In genomic region chr6:55391814-55392213, GRCm38 (mm10) we compare ENCODE assay signal across 17 mouse cellular contexts. TPM values are rescaled to one million over a fixed set of nuclear protein-coding genes. Genes with fewer than 3 reads are reported as not detected.
DNase-seq lines count a peak whose midpoint lies in the region; ATAC-seq and TF ChIP-seq lines count a peak whose summit lies in the region.
"Had no signal": no experiment of that assay in that cellular context is flagged by ENCODE, and none has a peak within 500 bp of the region (broad histone marks: within the 10 kb centered on the region; RNA-seq: fewer than 3 reads in every experiment).

No protein-coding gene starts in this region.

- TF ChIP-seq CTCF in forebrain, postnatal 0 days (IDR thresholded peaks at IDR 0.05; ENCODE audit: low read depth), result no peak

- no peaks in the 10 kb centered on the region for H3K9me3 ChIP-seq in forebrain, postnatal 0 days (ENCODE audit: low read length)
- no peaks in the 10 kb centered on the region for H3K9me3 ChIP-seq in forebrain, embryonic 10.5 days
- H3K9me3 ChIP-seq in hindbrain, embryonic 15.5 days, result no peaks in the 10 kb centered on the region
- H3K9me3 ChIP-seq in neural tube, embryonic 12.5 days, result no peaks in the 10 kb centered on the region
- H3K9me3 ChIP-seq: lung, embryonic 15.5 days had no signal

- peaks cover 25% of the 10 kb centered on the region for H3K4me1 ChIP-seq in forebrain, postnatal 0 days (ENCODE audit: insufficient read depth)
- H3K4me1 ChIP-seq in forebrain, embryonic 10.5 days, result peaks cover 32% of the 10 kb centered on the region
- H3K4me1 ChIP-seq in hindbrain, embryonic 15.5 days (replicated peaks), result peaks cover 46% of the 10 kb centered on the region
- H3K4me1 ChIP-seq in neural tube, embryonic 12.5 days, result peaks cover 43% of the 10 kb centered on the region

- ATAC-seq in forebrain, postnatal 0 days, result no peak
- ATAC-seq in hindbrain, embryonic 15.5 days (ENCODE audit: low FRiP score, low read depth), result no peak; the same call in 1 of the 2 replicates
- peak; percentile 51; the same call in 1 of the 2 replicates for ATAC-seq in neural tube, embryonic 12.5 days (ENCODE audit: low FRiP score, low read depth)

- H3K4me2 ChIP-seq in forebrain, postnatal 0 days (ENCODE audit: low read depth), result no peak overlapping the region
- H3K4me2 ChIP-seq in hindbrain, embryonic 15.5 days, result no peak overlapping the region
- H3K4me2 ChIP-seq in neural tube, embryonic 12.5 days (replicated peaks), result peak overlapping the region; percentile 2; the same call in 1 of the 2 replicates
- H3K4me2 ChIP-seq: lung, embryonic 15.5 days had no signal

- H3K27ac ChIP-seq in forebrain, postnatal 0 days (ENCODE audit: low read depth, low read length), result no peak overlapping the region
- H3K27ac ChIP-seq in forebrain, embryonic 10.5 days, result no peak overlapping the region
- peak overlapping the region; percentile 63 for H3K27ac ChIP-seq in hindbrain, embryonic 15.5 days (replicated peaks)
- H3K27ac ChIP-seq in neural tube, embryonic 12.5 days, result no peak overlapping the region
- H3K27ac ChIP-seq: lung, embryonic 15.5 days had no signal

- H3K36me3 ChIP-seq in forebrain, postnatal 0 days (ENCODE audit: insufficient read depth), result no peaks in the 10 kb centered on the region
- H3K36me3 ChIP-seq in forebrain, embryonic 10.5 days (replicated peaks), result no peaks in the 10 kb centered on the region
- no peaks in the 10 kb centered on the region for H3K36me3 ChIP-seq in hindbrain, embryonic 15.5 days
- H3K36me3 ChIP-seq in neural tube, embryonic 12.5 days, result no peaks in the 10 kb centered on the region
- H3K36me3 ChIP-seq: lung, embryonic 15.5 days had no signal

- H3K27me3 ChIP-seq in forebrain, postnatal 0 days (ENCODE audit: insufficient read depth, low read length), result no peaks in the 10 kb centered on the region
- peaks cover 10% of the 10 kb centered on the region; the same call in 1 of the 2 replicates for H3K27me3 ChIP-seq in forebrain, embryonic 10.5 days (ENCODE audit: poor library complexity, severe bottlenecking)
- no peaks in the 10 kb centered on the region for H3K27me3 ChIP-seq in hindbrain, embryonic 15.5 days
- H3K27me3 ChIP-seq in neural tube, embryonic 12.5 days (replicated peaks), result no peaks in the 10 kb centered on the region
- H3K27me3 ChIP-seq: lung, embryonic 15.5 days had no signal

- H3K9ac ChIP-seq in forebrain, postnatal 0 days, result no peak overlapping the region
- H3K9ac ChIP-seq in hindbrain, embryonic 15.5 days, result no peak overlapping the region
- no peak overlapping the region for H3K9ac ChIP-seq in neural tube, embryonic 12.5 days
- H3K9ac ChIP-seq: lung, embryonic 15.5 days had no signal

- no peak overlapping the region for H3K4me3 ChIP-seq in forebrain, postnatal 0 days (ENCODE audit: low read depth, low read length)
- H3K4me3 ChIP-seq in forebrain, embryonic 10.5 days, result no peak overlapping the region
- no peak overlapping the region for H3K4me3 ChIP-seq in hindbrain, embryonic 15.5 days
- no peak overlapping the region for H3K4me3 ChIP-seq in neural tube, embryonic 12.5 days
- H3K4me3 ChIP-seq: lung, embryonic 15.5 days had no signal

- peak; percentile 67 for DNase-seq in forebrain, postnatal 0 days
- no peak for DNase-seq in forebrain, embryonic 10.5 days (ENCODE audit: extremely low spot score, low spot score)
- peak; percentile 79 for DNase-seq in embryo, embryonic 10.5 days (ENCODE audit: low spot score)
- DNase-seq in right cerebral cortex, postnatal 4 days, result no peak
- DNase-seq in gastrocnemius, adult 18-20 months (ENCODE audit: low spot score), result no peak
- DNase-seq in heart, postnatal 4 days, result no peak

- 27% methylated on average over 4 of the region's 4 CpGs for WGBS in forebrain, postnatal 0 days
- 80% methylated on average over 4 of the region's 4 CpGs for WGBS in forebrain, embryonic 10.5 days
- WGBS in hindbrain, embryonic 15.5 days, result 22% methylated on average over 4 of the region's 4 CpGs
- WGBS in neural tube, embryonic 12.5 days, result 12% methylated on average over 4 of the region's 4 CpGs

RNA-seq across cellular contexts. Expression of gene Ghrhr, which starts 15.7 kb away (rescaled TPM):
- total RNA-seq in forebrain, postnatal 0 days (2014; rRNA removed), result not detected in 2 replicates
- not detected in 2 replicates for polyA plus RNA-seq in forebrain, postnatal 0 days (2015; fragmentation: Nextera tagmentation; extraction: Ambion mirVana)
- polyA plus RNA-seq in forebrain, embryonic 10.5 days (2016; fragmentation: Nextera tagmentation; extraction: Ambion mirVana), result not detected in 2 replicates
- polyA plus RNA-seq in hindbrain, embryonic 15.5 days (2015; fragmentation: Nextera tagmentation; extraction: Ambion mirVana), result not detected in 2 replicates
- not detected in 2 replicates for polyA plus RNA-seq in neural tube, embryonic 12.5 days (2016; fragmentation: Nextera tagmentation; extraction: Ambion mirVana)
- not detected for total RNA-seq in gastrocnemius, adult 18-20 months (2021)
- not detected for total RNA-seq in heart, postnatal 4 days (2021)
- total RNA-seq: adrenal gland, postnatal 14 days; gastrocnemius, adult 8-10 months; heart, adult 8-10 months; heart, postnatal 14 days; left cerebral cortex, adult 8-10 months; megakaryocyte progenitor cell, adult 5-6 weeks had no signal
- polyA plus RNA-seq: liver, adult 2 months; urinary bladder, adult 2 months had no signal

RNA-seq across cellular contexts. Expression of gene Aqp1, which starts 55.6 kb away (rescaled TPM):
- total RNA-seq in forebrain, postnatal 0 days (2014; rRNA removed), result 10.3 and 13.0 TPM in 2 replicates
- 11.0 and 11.9 TPM in 2 replicates for polyA plus RNA-seq in forebrain, postnatal 0 days (2015; fragmentation: Nextera tagmentation; extraction: Ambion mirVana)
- polyA plus RNA-seq in forebrain, embryonic 10.5 days (2016; fragmentation: Nextera tagmentation; extraction: Ambion mirVana), result 0.65 and 0.93 TPM in 2 replicates
- polyA plus RNA-seq in hindbrain, embryonic 15.5 days (2015; fragmentation: Nextera tagmentation; extraction: Ambion mirVana), result 17.5 and 21.7 TPM in 2 replicates
- 3.0 and 3.4 TPM in 2 replicates for polyA plus RNA-seq in neural tube, embryonic 12.5 days (2016; fragmentation: Nextera tagmentation; extraction: Ambion mirVana)
- total RNA-seq in gastrocnemius, adult 18-20 months (2021), result 100 to 1,000 TPM; 212 to 215 TPM
- 10 to 100 TPM; 87.4 to 98.8 TPM for total RNA-seq in heart, postnatal 4 days (2021)

RNA-seq across cellular contexts. Expression of gene Adcyap1r1, which starts 60.0 kb away (rescaled TPM):
- total RNA-seq in forebrain, postnatal 0 days (2014; rRNA removed), result 91.8 and 120 TPM in 2 replicates
- polyA plus RNA-seq in forebrain, postnatal 0 days (2015; fragmentation: Nextera tagmentation; extraction: Ambion mirVana), result 30.3 and 43.4 TPM in 2 replicates
- polyA plus RNA-seq in forebrain, embryonic 10.5 days (2016; fragmentation: Nextera tagmentation; extraction: Ambion mirVana), result 3.4 and 3.9 TPM in 2 replicates
- 60.0 and 64.1 TPM in 2 replicates for polyA plus RNA-seq in hindbrain, embryonic 15.5 days (2015; fragmentation: Nextera tagmentation; extraction: Ambion mirVana)
- polyA plus RNA-seq in neural tube, embryonic 12.5 days (2016; fragmentation: Nextera tagmentation; extraction: Ambion mirVana), result 30.9 and 33.3 TPM in 2 replicates
- 1 to 10 TPM in 1 of 2 experiments, under 1 TPM in 1; 0.88 to 1.4 TPM for total RNA-seq in gastrocnemius, adult 18-20 months (2021)
- 10 to 100 TPM in 1 of 2 experiments, 1 to 10 TPM in 1; 8.6 to 11.9 TPM for total RNA-seq in heart, postnatal 4 days (2021)

Comparison
In these comparisons a context has a peak if more than half of its experiments do, and no peak if none do; other contexts are left out.
1. DNase-seq: peak in forebrain, postnatal 0 days (single experiment) and embryo, embryonic 10.5 days (single experiment); none in forebrain, embryonic 10.5 days (single experiment), right cerebral cortex, postnatal 4 days (single experiment), gastrocnemius, adult 18-20 months (single experiment) and heart, postnatal 4 days (single experiment).